Mouse (Mus musculus): ENCODE data around the gene Calhm6.

Calhm6 gene

GRCm38 (mm10) chr10:34127392-34128378 is at the start of gene Calhm6:
Gene Calhm6, minus strand, starts transcription at chr10:34127984.
- in situ Hi-C loops (cut with MboI; ENCODE audit: low sequenced_read_pairs), result no loop called here

GRCm38 (mm10) chr10:34175870-34176606 is 48.3 kb upstream of the Calhm6 start:
- in situ Hi-C loops (cut with MboI; ENCODE audit: low sequenced_read_pairs), result no loop called here

DNA sequence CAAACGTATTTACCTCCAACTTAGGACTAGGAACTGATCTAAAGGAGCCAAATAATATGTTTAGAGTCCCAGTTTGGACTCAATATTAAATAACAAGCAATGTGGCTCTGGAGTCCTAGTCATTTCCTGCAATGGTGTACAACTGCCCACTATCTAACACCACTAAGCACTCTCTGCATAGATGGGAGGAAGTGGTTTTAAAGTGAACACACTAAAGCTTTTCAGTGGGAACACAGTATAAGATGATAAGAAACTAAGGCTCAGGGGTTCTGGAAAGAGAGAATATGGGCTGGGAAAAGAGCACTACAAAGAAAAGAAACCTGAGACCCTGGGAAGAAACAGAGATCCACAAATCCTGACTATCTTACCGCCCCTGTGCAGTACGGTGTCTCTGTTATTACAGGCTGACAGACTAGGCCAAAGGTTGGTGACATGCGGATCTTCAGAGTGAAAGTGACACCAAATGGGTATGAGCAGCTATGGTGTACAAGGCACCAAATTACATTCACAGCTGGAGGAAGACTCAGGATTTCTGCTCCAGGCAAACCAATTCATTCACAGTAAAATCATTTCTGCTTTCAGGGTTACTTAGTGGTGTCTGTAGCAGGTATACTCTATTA is 45.0 kb upstream of the Calhm6 start:
- in situ Hi-C loops (cut with MboI; ENCODE audit: low sequenced_read_pairs), result no loop called here

GRCm38 (mm10) chr10:34171660-34172059 is 43.9 kb upstream of the Calhm6 start:
- in situ Hi-C loops (cut with MboI; ENCODE audit: low sequenced_read_pairs), result no loop called here

DNA sequence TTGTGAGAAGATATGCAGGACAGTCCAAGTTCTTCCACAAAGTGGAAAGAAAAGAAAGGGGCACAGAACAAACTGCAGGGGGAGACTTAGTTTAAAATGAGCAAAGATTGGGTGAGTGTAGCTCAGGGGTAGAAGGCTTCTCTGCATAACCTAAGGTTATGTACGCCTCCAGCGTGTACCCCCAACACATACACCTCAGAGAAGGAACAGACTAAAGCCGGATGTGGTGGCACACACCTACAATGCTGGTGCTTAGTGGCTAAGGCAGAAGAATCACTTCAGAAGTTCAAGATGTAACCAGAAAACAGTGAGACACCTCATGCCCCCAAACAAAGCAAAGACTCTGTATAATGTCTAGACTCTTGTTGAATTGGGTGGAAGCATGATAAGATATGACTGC is 43.4 kb upstream of the Calhm6 start:
- in situ Hi-C loops (cut with MboI; ENCODE audit: low sequenced_read_pairs), result no loop called here

GRCm38 (mm10) chr10:34166971-34167370 is 39.2 kb upstream of the Calhm6 start:
- in situ Hi-C loops (cut with MboI; ENCODE audit: low sequenced_read_pairs), result no loop called here

- in situ Hi-C loops (cut with MboI; ENCODE audit: low sequenced_read_pairs), result no loop called here
Observed at GRCm38 (mm10) chr10:34155796-34156554, 28.2 kb upstream of the Calhm6 start.

GRCm38 (mm10) chr10:34151827-34152226 is 24.0 kb upstream of the Calhm6 start:
- in situ Hi-C loops (cut with MboI; ENCODE audit: low sequenced_read_pairs), result no loop called here

- in situ Hi-C loops (cut with MboI; ENCODE audit: low sequenced_read_pairs), result no loop called here
Observed at GRCm38 (mm10) chr10:34150454-34150853, 22.7 kb upstream of the Calhm6 start.

DNA sequence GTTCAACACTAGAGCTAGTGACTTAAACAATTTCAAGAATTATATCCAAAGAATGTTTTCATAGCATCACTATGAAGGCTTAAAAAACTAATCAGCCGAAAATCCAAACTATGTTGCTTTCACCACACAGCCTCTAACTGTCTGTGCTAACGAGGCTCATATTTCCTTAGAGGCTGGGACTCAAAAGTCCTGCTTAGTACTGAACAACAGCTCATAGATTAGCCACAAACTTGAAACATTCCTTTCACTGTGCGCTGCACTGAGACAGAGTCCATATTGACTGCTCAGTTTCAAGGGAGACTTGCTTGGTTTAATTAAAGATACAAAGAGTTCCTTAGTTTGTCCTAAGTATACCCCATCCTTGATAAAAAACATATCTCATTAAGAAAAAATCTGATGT is 22.0 kb upstream of the Calhm6 start:
- in situ Hi-C loops (cut with MboI; ENCODE audit: low sequenced_read_pairs), result no loop called here

GRCm38 (mm10) chr10:34141693-34142092 is 13.9 kb upstream of the Calhm6 start:
- in situ Hi-C loops (cut with MboI; ENCODE audit: low sequenced_read_pairs), result no loop called here

DNA sequence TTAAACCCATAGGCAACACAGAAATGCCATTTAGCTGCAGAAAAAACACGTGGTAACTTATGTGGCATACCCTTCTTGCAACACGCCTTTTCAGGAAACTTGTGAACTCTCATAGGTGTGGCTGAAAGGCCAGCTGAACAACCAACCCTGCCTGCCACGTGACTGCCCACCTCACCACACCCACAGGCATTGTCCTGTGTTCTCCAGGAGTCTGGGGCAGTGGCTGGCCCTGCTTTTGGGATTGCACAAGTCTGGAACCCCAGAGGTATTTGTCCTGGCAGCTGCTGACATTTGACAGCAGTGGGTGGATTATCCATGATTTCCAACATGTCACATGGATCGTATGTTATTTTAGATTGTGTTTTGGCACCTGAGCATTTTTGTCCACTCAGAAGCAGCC is 12.0 kb upstream of the Calhm6 start:
- in situ Hi-C loops (cut with MboI; ENCODE audit: low sequenced_read_pairs), result no loop called here

DNA sequence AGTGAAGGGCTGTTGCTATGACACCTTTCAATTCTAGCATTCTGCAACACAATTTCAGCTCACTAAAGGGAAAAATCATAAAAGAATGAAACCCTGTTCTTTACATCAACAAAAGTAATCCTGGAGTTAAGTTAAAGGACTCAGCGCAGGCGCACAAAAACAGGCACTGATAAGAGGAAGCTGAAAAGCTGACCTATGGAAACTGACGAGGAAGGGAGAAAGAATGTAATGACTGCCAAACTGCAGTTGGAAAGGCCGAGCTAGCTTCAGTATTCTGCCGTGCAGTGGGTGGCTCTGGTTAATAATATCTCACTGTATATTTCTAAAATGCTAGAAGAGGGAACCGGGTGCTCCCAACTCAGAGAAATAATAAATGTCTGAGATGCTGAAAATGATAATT is 10.2 kb upstream of the Calhm6 start:
- in situ Hi-C loops (cut with MboI; ENCODE audit: low sequenced_read_pairs), result no loop called here

GRCm38 (mm10) chr10:34136432-34136831 is 8.6 kb upstream of the Calhm6 start:
- in situ Hi-C loops (cut with MboI; ENCODE audit: low sequenced_read_pairs), result no loop called here

DNA sequence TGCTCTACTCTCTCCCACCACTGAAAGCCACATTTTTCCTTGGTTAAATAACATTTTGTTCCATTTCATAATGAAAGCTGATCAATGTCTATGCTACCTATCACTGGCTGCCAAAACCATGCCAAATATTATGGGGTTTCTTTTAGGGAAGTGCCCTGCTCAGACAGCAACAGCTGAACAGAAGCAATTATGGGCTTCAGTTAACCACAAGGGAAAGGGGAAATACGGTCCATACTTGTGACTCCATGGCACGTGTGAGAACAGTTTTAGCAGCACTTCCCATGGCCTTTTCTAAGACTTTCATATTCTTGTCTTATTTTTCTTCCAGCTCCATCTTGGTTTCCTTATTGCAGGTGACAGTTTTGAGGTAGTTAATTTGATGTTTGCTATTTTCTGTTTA is 3.6 kb upstream of the Calhm6 start:
- in situ Hi-C loops (cut with MboI; ENCODE audit: low sequenced_read_pairs), result no loop called here

DNA sequence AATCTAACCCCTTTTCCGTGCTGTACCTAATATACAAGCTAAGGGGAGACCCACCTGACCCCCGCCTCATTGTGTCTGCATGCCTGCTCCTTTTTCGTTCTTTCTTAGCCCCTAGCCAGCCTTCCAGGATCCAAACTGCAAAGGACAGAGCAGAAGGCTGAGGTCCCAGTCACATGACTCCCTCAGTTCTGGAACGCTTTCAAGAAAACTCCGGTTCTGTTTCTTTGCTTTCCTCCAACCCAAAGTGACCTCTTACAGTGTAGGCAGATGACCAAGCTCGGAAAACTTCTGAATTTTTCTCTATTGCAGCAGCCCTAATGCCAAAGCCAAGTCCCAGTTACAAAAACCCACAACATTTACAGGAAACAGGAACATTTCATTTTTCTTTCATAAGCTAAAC is 607 bp upstream of the Calhm6 start:
- in situ Hi-C loops (cut with MboI; ENCODE audit: low sequenced_read_pairs), result no loop called here

DNA sequence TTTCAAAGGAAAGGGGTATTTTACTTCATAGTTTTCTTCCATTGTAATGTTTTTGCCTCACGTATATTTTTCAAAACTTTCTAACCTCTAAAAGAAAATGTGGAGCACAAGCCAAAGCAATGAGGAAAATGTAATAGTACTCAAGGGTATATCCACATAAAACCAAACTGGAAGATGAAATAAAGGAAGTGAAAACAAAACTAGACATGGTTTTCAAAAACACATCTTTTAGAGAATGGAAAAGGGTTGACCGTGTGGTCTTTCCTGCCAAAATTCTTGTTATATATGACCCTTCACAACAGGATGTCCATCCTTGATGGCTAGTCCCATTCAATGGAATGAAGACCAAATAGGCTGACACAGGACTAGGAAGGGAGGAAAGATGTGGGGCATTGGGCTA is 9.4 kb downstream of the Calhm6 start:
- in situ Hi-C loops (cut with MboI; ENCODE audit: low sequenced_read_pairs), result no loop called here

DNA sequence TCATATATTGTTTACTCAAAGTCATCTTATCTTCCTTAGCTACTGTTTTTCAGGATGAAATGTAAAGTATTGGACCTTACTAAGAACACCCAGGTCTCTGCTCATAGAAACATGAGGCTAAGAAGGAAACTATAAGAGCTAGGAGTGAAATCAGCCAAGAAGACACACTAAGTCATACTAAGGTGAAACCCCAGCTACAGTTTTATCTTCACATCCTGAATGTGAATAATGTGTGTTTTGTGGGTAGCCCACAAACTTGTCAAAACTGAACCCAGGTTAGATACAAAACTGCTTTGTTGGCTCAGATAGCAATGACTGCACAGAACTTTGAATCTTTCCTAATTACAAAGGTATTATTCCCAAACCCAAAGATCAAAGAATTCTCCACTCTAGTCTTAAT is 10.0 kb downstream of the Calhm6 start:
- in situ Hi-C loops (cut with MboI; ENCODE audit: low sequenced_read_pairs), result no loop called here

- in situ Hi-C loops (cut with MboI; ENCODE audit: low sequenced_read_pairs), result no loop called here
Observed at GRCm38 (mm10) chr10:34117131-34117530, 10.7 kb downstream of the Calhm6 start.

- in situ Hi-C loops (cut with MboI; ENCODE audit: low sequenced_read_pairs), result no loop called here
Observed at GRCm38 (mm10) chr10:34111964-34112738, 15.6 kb downstream of the Calhm6 start.

Measured in CH12F3 (cell line).